Mouse (Mus musculus) MEL (cell line): ENCODE results near the gene Comp. TPM values are rescaled to one million over a fixed set of nuclear protein-coding genes. Genes with fewer than 3 reads are reported as not detected.

ENCODE experiments used
- DNase-seq: peaks from one replicate; pipeline ENCODE4 v3.0.0; 2011; ENCODE audit warnings: low read depth, low spot score
- H3K27ac ChIP-seq: 2 replicates; pipeline ENCODE4 v1.5.1; 2012; ENCODE audit warnings: low read depth, mild to moderate bottlenecking, control low read depth, low read length, moderate library complexity; ENCODE audit not compliant: control insufficient read depth
- H3K27me3 ChIP-seq, 2 experiments: fragments of 150-350 bp in 1 of 2; sonication (generic) in 1 of 2; 2 replicates each; pipeline ENCODE4 v1.6.1; 2012; ENCODE audit warnings: low read length in 2 of 2, mild to moderate bottlenecking in 2 of 2, improper control_type of control experiment in 1 of 2, moderate library complexity in 1 of 2; ENCODE audit not compliant: insufficient read depth in 2 of 2, control insufficient read depth in 1 of 2
- H3K36me3 ChIP-seq, 2 experiments: 2 replicates each; pipeline ENCODE4 v1.6.1; 2012 to 2014; ENCODE audit warnings: low read length in 2 of 2, improper control_type of control experiment in 1 of 2, inconsistent platforms in 1 of 2, mild to moderate bottlenecking in 1 of 2; ENCODE audit not compliant: insufficient read depth in 2 of 2, control insufficient read depth in 1 of 2
- H3K4me1 ChIP-seq, 2 experiments: fragments of 150-350 bp in 1 of 2; sonication (generic) in 1 of 2; 2 replicates each; pipeline ENCODE4 v1.6.1; 2012; ENCODE audit warnings: low read length in 2 of 2, improper control_type of control experiment in 1 of 2, mild to moderate bottlenecking in 1 of 2; ENCODE audit not compliant: insufficient read depth in 2 of 2, control insufficient read depth in 1 of 2
- H3K4me3 ChIP-seq, 2 experiments: fragments of 150-350 bp in 1 of 2; sonication (generic) in 1 of 2; 2 replicates each; pipeline ENCODE4 v1.5.1; 2012; ENCODE audit warnings: low read depth in 2 of 2, low read length in 2 of 2, mild to moderate bottlenecking in 2 of 2, moderate library complexity in 2 of 2, control low read depth in 1 of 2, improper control_type of control experiment in 1 of 2; ENCODE audit not compliant: control insufficient read depth in 1 of 2, insufficient read depth in 1 of 2
- H3K79me2 ChIP-seq: 2 replicates; pipeline ENCODE4 v1.6.1; 2012; ENCODE audit warnings: mild to moderate bottlenecking, low read length, moderate library complexity; ENCODE audit not compliant: control insufficient read depth, poor library complexity, insufficient read depth
- H3K9ac ChIP-seq: 2 replicates; pipeline ENCODE4 v1.6.1; 2012; ENCODE audit warnings: low read depth, mild to moderate bottlenecking, control low read depth, low read length, moderate library complexity; ENCODE audit not compliant: control insufficient read depth, poor library complexity, severe bottlenecking
- H3K9me3 ChIP-seq: fragments of 150-350 bp; sonication (generic); replicated peaks from 2 replicates; pipeline ENCODE4 v1.6.1; 2012; ENCODE audit warnings: mild to moderate bottlenecking, low read length, improper control_type of control experiment, moderate library complexity; ENCODE audit not compliant: insufficient read depth
- CHD2 ChIP-seq: IDR thresholded peaks from 2 replicates; pipeline ENCODE4 v1.6.1; 2011; ENCODE audit warnings: low read length, improper control_type of control experiment
- CTCF ChIP-seq, 3 experiments: IDR thresholded peaks in 2 of 3; conservative IDR thresholded peaks in 1 of 3; 2 replicates each; pipeline ENCODE4 v1.5.1; 2011 to 2012; ENCODE audit warnings: low read length in 3 of 3, low read depth in 2 of 3, mild to moderate bottlenecking in 2 of 3, improper control_type of control experiment in 1 of 3, inconsistent platforms in 1 of 3, mixed read lengths in 1 of 3, moderate library complexity in 1 of 3; ENCODE audit not compliant: control insufficient read depth in 1 of 3, insufficient read depth in 1 of 3, poor library complexity in 1 of 3, severe bottlenecking in 1 of 3
- E2F4 ChIP-seq: IDR thresholded peaks from 2 replicates; pipeline ENCODE4 v1.6.1; 2011; ENCODE audit warnings: low read depth, low read length, improper control_type of control experiment, borderline replicate concordance
- ELF1 ChIP-seq: IDR thresholded peaks from 2 replicates; pipeline ENCODE4 v1.6.1; 2014; ENCODE audit warnings: low read depth, mild to moderate bottlenecking, inconsistent platforms, low read length, improper control_type of control experiment, moderate library complexity
- ETS1 ChIP-seq: IDR thresholded peaks from 2 replicates; pipeline ENCODE4 v1.6.1; 2012; ENCODE audit warnings: low read depth, mild to moderate bottlenecking, inconsistent platforms, low read length, improper control_type of control experiment, moderate library complexity
- GATA1 ChIP-seq: IDR thresholded peaks from 2 replicates; pipeline ENCODE4 v1.6.1; 2011; ENCODE audit warnings: low read depth, low read length, improper control_type of control experiment
- JUND ChIP-seq: IDR thresholded peaks from 2 replicates; pipeline ENCODE4 v1.6.1; 2011; ENCODE audit warnings: low read depth, mild to moderate bottlenecking, improper control_type of control experiment, low read length
- MAX ChIP-seq: IDR thresholded peaks from 2 replicates; pipeline ENCODE4 v1.6.1; 2011; ENCODE audit warnings: low read length, improper control_type of control experiment
- MAZ ChIP-seq: IDR thresholded peaks from 2 replicates; pipeline ENCODE4 v1.6.1; 2012; ENCODE audit warnings: low read depth, mild to moderate bottlenecking, inconsistent platforms, low read length, improper control_type of control experiment
- MEF2A ChIP-seq: IDR thresholded peaks from 2 replicates; pipeline ENCODE4 v1.6.1; 2014; ENCODE audit warnings: low read depth, mild to moderate bottlenecking, inconsistent platforms, low read length, improper control_type of control experiment; ENCODE audit not compliant: poor library complexity, insufficient replicate concordance, severe bottlenecking; ENCODE audit errors: extremely low read depth
- NELFE ChIP-seq: IDR thresholded peaks from 2 replicates; pipeline ENCODE4 v1.6.1; 2011; ENCODE audit warnings: low read depth, low read length, improper control_type of control experiment
- NRF1 ChIP-seq: IDR thresholded peaks from 2 replicates; pipeline ENCODE4 v1.6.1; 2014; ENCODE audit warnings: low read depth, mild to moderate bottlenecking, inconsistent platforms, low read length, improper control_type of control experiment, moderate library complexity; ENCODE audit not compliant: poor library complexity, insufficient read depth, severe bottlenecking
- POLR2A ChIP-seq, 2 experiments: IDR thresholded peaks; 2 replicates each; pipeline ENCODE4 v1.6.1; 2011 to 2012; ENCODE audit warnings: low read length in 2 of 2, mild to moderate bottlenecking in 2 of 2, control low read depth in 1 of 2, improper control_type of control experiment in 1 of 2, low read depth in 1 of 2, moderate library complexity in 1 of 2; ENCODE audit not compliant: control insufficient read depth in 1 of 2, insufficient read depth in 1 of 2, poor library complexity in 1 of 2
- POLR2AphosphoS5 ChIP-seq: IDR thresholded peaks from 2 replicates; pipeline ENCODE4 v1.6.1; 2012; ENCODE audit warnings: low read depth, borderline replicate concordance, mild to moderate bottlenecking, inconsistent platforms, low read length, moderate library complexity, mixed read lengths
- RAD21 ChIP-seq: IDR thresholded peaks from 2 replicates; pipeline ENCODE4 v1.6.1; 2011; ENCODE audit warnings: mild to moderate bottlenecking, low read depth, low read length, improper control_type of control experiment
- SIN3A ChIP-seq: IDR thresholded peaks from 2 replicates; pipeline ENCODE4 v1.6.1; 2012; ENCODE audit warnings: low read length, improper control_type of control experiment, inconsistent platforms
- TAL1 ChIP-seq: IDR thresholded peaks from 2 replicates; pipeline ENCODE4 v1.6.1; 2012; ENCODE audit warnings: mild to moderate bottlenecking, inconsistent platforms, low read length, moderate library complexity, mixed read lengths
- TBP ChIP-seq: IDR thresholded peaks from 2 replicates; pipeline ENCODE4 v1.8.0; 2011; ENCODE audit warnings: low read depth, low read length, improper control_type of control experiment
- ZKSCAN1 ChIP-seq: IDR thresholded peaks from 2 replicates; pipeline ENCODE4 v1.6.1; 2012; ENCODE audit warnings: low read depth, mild to moderate bottlenecking, inconsistent platforms, low read length, improper control_type of control experiment, moderate library complexity
- ZMIZ1 ChIP-seq: IDR thresholded peaks from 2 replicates; pipeline ENCODE4 v1.6.1; 2012; ENCODE audit warnings: low read depth, mild to moderate bottlenecking, inconsistent platforms, low read length, improper control_type of control experiment, moderate library complexity
- polyA plus RNA-seq, 2 experiments: library from polyadenylated mRNA; stranded (reverse) in 1 of 2; unstranded in 1 of 2; fragments of >175 nt in 1 of 2; fragments of >200 nt in 1 of 2; gene quantifications; 2 replicates each; pipeline versions ENCODE4 v1.2.1 to v1.2.4; 2012; ENCODE audit warnings: low replicate concordance in 2 of 2, low read depth in 1 of 2; ENCODE audit not compliant: insufficient read length in 2 of 2, insufficient read depth in 1 of 2, missing spikeins in 1 of 2
- total RNA-seq: library from RNA; depleted of rRNA; stranded (reverse); fragments of 300-350 nt; gene quantifications from 2 replicates; pipeline ENCODE4 v1.2.3, GENCODE M21; 2012

The Comp gene
- total and polyA plus RNA-seq, 3 experiments: 0.54 TPM; not detected in 2

- TF ChIP-seq ZMIZ1: no peak
- no peak for TF ChIP-seq E2F4
- no peak for TF ChIP-seq MAZ
- no peak for TF ChIP-seq NELFE
- TF ChIP-seq ZKSCAN1: no peak
- TF ChIP-seq TBP: no peak
- TF ChIP-seq POLR2A (IDR thresholded peaks at IDR 0.05; ENCODE audit: control insufficient read depth in 1 of 2, insufficient read depth in 1 of 2, low read depth in 1 of 2, low read length in 2 of 2, poor library complexity in 1 of 2): no peak
- no peak for TF ChIP-seq POLR2AphosphoS5
- no peak for TF ChIP-seq GATA1
- TF ChIP-seq ETS1: no peak
- peak; percentile 76 for TF ChIP-seq MAX
- TF ChIP-seq TAL1: no peak
- TF ChIP-seq SIN3A: peak; percentile 19; the same call in 1 of the 2 replicates
Observed at GRCm38 (mm10) chr8:70383287-70383686, 9.9 kb downstream of the Comp start (continued).

DNA sequence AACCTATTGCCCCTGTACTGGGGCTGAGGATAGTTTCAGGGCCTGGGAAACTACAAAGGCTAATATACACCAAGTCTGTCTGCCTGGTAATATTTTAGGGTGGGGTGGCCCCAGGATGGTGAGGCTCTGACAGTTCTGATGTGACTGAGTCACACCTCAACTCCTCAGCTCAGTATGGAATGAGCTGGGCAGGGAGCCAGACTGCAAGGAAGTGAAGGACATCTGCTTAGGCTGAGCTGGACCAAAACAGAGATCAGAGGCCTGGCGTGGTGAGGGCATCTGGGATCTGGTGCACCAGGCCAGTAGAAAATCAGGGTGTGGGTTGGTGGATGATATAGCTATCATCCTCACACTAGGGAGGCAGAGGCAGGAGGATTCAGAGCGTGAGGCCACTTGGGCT is 16.3 kb downstream of the Comp start:
- Histone ChIP-seq H3K9ac (no peak overlapping the region), H3K36me3 (no peaks in the 10 kb centered on the region; a peak in 1 of 4 replicates)

DNA sequence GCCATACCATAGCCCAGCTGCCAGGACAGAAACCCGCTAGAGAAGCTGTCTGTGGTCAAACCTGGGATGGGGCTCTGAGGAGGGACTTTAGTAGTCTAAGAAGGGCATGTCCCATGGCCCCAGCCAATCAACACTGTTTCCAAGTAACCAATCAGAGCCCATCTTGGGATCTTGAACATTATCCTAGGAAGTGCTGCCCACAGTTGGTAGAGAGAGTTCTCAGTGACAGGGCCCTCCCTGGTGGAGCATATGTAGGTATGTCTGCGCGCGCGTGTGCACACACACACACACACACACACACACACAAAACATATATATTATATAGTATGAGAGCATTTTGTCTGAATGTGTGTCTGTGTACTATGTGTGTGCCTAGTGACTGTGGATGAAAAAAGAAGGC is 19.7 kb downstream of the Comp start:
- H3K9ac ChIP-seq: no peak overlapping the region
- no peaks in the 10 kb centered on the region for H3K9me3 ChIP-seq
- no peak overlapping the region for H3K4me3 ChIP-seq
- no peak overlapping the region for H3K27ac ChIP-seq
- peak in 2 of 3 experiments; percentile 11 to 15; a peak in 1 of 6 replicates for TF ChIP-seq CTCF (IDR thresholded peaks at IDR 0.05 in 2 of 3, conservative IDR thresholded peaks at IDR 0.05 in 1 of 3; ENCODE audit: control insufficient read depth in 1 of 3, insufficient read depth in 1 of 3, low read depth in 2 of 3, low read length in 3 of 3, poor library complexity in 1 of 3, severe bottlenecking in 1 of 3)
- TF ChIP-seq CHD2: no peak
- TF ChIP-seq, all 39 proteins: peak for 1
- no peaks in the 10 kb centered on the region for H3K4me1 ChIP-seq
- no peaks in the 10 kb centered on the region for H3K79me2 ChIP-seq
- H3K27me3 ChIP-seq: no peaks in the 10 kb centered on the region
- no peak for DNase-seq
- H3K36me3 ChIP-seq: no peaks in the 10 kb centered on the region; a peak in 1 of 4 replicates

More for the DNA sequence above, 16.3 kb downstream of the Comp start:
- Histone ChIP-seq H3K27me3 (no peaks in the 10 kb centered on the region), H3K9me3 (no peaks in the 10 kb centered on the region), H3K79me2 (no peaks in the 10 kb centered on the region), H3K27ac (no peak overlapping the region), H3K4me3 (no peak overlapping the region), H3K4me1 (no peaks in the 10 kb centered on the region)
- no peak for DNase-seq
- TF ChIP-seq ELF1: no peak
- no peak for TF ChIP-seq MEF2A
- no peak for TF ChIP-seq RAD21
- no peak for TF ChIP-seq ZKSCAN1
- no peak for TF ChIP-seq JUND
- no peak for TF ChIP-seq CTCF (IDR thresholded peaks at IDR 0.05 in 2 of 3, conservative IDR thresholded peaks at IDR 0.05 in 1 of 3; ENCODE audit: control insufficient read depth in 1 of 3, insufficient read depth in 1 of 3, low read depth in 2 of 3, low read length in 3 of 3, poor library complexity in 1 of 3, severe bottlenecking in 1 of 3)
- no peak for TF ChIP-seq NRF1
